Mouse (Mus musculus): ENCODE results near the gene Ccdc162.

DNA sequence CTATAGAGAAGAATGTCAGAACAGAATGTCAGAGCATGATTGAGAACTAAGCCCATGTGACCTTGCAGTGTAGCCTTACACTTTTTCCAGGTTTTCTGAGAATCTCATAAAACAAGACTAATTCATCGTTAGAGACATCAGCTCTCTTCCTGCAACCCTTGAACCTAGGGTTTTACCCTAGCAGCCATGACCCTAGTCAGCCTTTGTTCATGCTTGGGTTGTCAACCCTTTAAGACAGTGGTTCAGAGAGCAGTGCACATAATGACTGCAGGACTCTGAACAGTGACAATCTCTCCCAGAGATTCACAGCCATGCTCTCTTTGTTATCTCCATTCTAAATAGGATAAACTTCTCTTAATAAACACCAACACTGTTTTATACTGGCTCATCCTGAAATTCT is 137.9 kb downstream of the Ccdc162 start:
- no peak for TF ChIP-seq POLR2A (IDR thresholded peaks at IDR 0.05; ENCODE audit: borderline replicate concordance, low read depth, low read length)
- no peak for TF ChIP-seq CTCF (IDR thresholded peaks at IDR 0.05; ENCODE audit: low read depth, low read length)

Data from bone marrow macrophage, adult 2 months (primary cell).